9 mouse cellular contexts compared by ENCODE assay signal in genomic region chr10:89344132-89344490, GRCm38 (mm10). TPM values are rescaled to one million over a fixed set of nuclear protein-coding genes. Genes with fewer than 3 reads are reported as not detected.
DNase-seq lines count a peak whose midpoint lies in the region; ATAC-seq and TF ChIP-seq lines count a peak whose summit lies in the region.
"Had no signal": no experiment of that assay in that cellular context is flagged by ENCODE, and none has a peak within 500 bp of the region (broad histone marks: within the 10 kb centered on the region; RNA-seq: fewer than 3 reads in every experiment).

No protein-coding gene starts in this region.

- TF ChIP-seq CTCF in layer of hippocampus, adult 2 months (conservative IDR thresholded peaks at IDR 0.05), result no peak

- H3K9me3 ChIP-seq in forebrain, embryonic 10.5 days, result no peaks in the 10 kb centered on the region
- no peaks in the 10 kb centered on the region for H3K9me3 ChIP-seq in intestine, embryonic 15.5 days
- no peaks in the 10 kb centered on the region for H3K9me3 ChIP-seq in neural tube, embryonic 12.5 days

- no peaks in the 10 kb centered on the region for H3K36me3 ChIP-seq in forebrain, embryonic 10.5 days (replicated peaks)
- H3K36me3 ChIP-seq in intestine, embryonic 15.5 days, result no peaks in the 10 kb centered on the region
- no peaks in the 10 kb centered on the region for H3K36me3 ChIP-seq in neural tube, embryonic 12.5 days

- no peak for ATAC-seq in intestine, embryonic 15.5 days
- no peak; the same call in 1 of the 2 replicates for ATAC-seq in neural tube, embryonic 12.5 days (ENCODE audit: low FRiP score, low read depth)
- ATAC-seq: Patski had no signal

- no peak for DNase-seq in layer of hippocampus, adult 2 months (ENCODE audit: low spot score in 2 of 2)
- DNase-seq in layer of hippocampus, postnatal 10 days (ENCODE audit: low spot score in 2 of 2), result no peak
- DNase-seq in forebrain, embryonic 10.5 days (ENCODE audit: extremely low spot score, low spot score), result no peak
- no peak for DNase-seq in thymus, postnatal 25 days
- no peak for DNase-seq in testis, postnatal 10 days (ENCODE audit: low spot score)
- no peak for DNase-seq in urinary bladder, postnatal 14 days (ENCODE audit: low spot score)

- WGBS in forebrain, embryonic 10.5 days, result 24% methylated on average over 4 of the region's 4 CpGs
- WGBS in intestine, embryonic 15.5 days, result 13% methylated on average over 4 of the region's 4 CpGs
- 18% methylated on average over 4 of the region's 4 CpGs for WGBS in neural tube, embryonic 12.5 days

- H3K4me3 ChIP-seq in layer of hippocampus, adult 2 months, result peak overlapping the region; percentile 66
- H3K4me3 ChIP-seq in forebrain, embryonic 10.5 days, result peak overlapping the region; percentile 69
- H3K4me3 ChIP-seq in intestine, embryonic 15.5 days (replicated peaks), result peak overlapping the region; percentile 50
- peak overlapping the region; percentile 51 for H3K4me3 ChIP-seq in neural tube, embryonic 12.5 days

- H3K4me1 ChIP-seq in forebrain, embryonic 10.5 days, result peaks cover 12% of the 10 kb centered on the region
- peaks cover 3% of the 10 kb centered on the region; the same call in 1 of the 2 replicates for H3K4me1 ChIP-seq in intestine, embryonic 15.5 days (replicated peaks)
- H3K4me1 ChIP-seq in neural tube, embryonic 12.5 days, result peaks cover 8% of the 10 kb centered on the region; the same call in 1 of the 2 replicates

- H3K4me2 ChIP-seq in intestine, embryonic 15.5 days (replicated peaks), result peak overlapping the region; percentile 97
- H3K4me2 ChIP-seq in neural tube, embryonic 12.5 days (replicated peaks), result peak overlapping the region; percentile 96

- peaks cover 61% of the 10 kb centered on the region for H3K27me3 ChIP-seq in forebrain, embryonic 10.5 days (ENCODE audit: poor library complexity, severe bottlenecking)
- H3K27me3 ChIP-seq in intestine, embryonic 15.5 days (replicated peaks), result peaks cover 26% of the 10 kb centered on the region
- H3K27me3 ChIP-seq in neural tube, embryonic 12.5 days (replicated peaks), result peaks cover 35% of the 10 kb centered on the region

- H3K9ac ChIP-seq in intestine, embryonic 15.5 days, result peak overlapping the region; percentile 50; the same call in 1 of the 2 replicates
- peak overlapping the region; percentile 61 for H3K9ac ChIP-seq in neural tube, embryonic 12.5 days

- peak overlapping the region; percentile 71 for H3K27ac ChIP-seq in layer of hippocampus, adult 2 months
- no peak overlapping the region for H3K27ac ChIP-seq in forebrain, embryonic 10.5 days
- H3K27ac ChIP-seq in intestine, embryonic 15.5 days, result no peak overlapping the region
- H3K27ac ChIP-seq in neural tube, embryonic 12.5 days, result no peak overlapping the region

RNA-seq across cellular contexts. Expression of gene Ano4, which starts 0.5 kb away (rescaled TPM):
- total RNA-seq in layer of hippocampus, adult 2 months (2021), result 10 to 100 TPM; 17.5 to 19.7 TPM
- total RNA-seq in layer of hippocampus, postnatal 10 days (2021), result 10 to 100 TPM; 23.8 to 24.2 TPM
- polyA plus RNA-seq in forebrain, embryonic 10.5 days (2016; fragmentation: Nextera tagmentation; extraction: Ambion mirVana), result 0.22 and 0.41 TPM in 2 replicates
- polyA plus RNA-seq in intestine, embryonic 15.5 days (2015; fragmentation: Nextera tagmentation; extraction: Ambion mirVana), result 0.47 and 0.48 TPM in 2 replicates
- polyA plus RNA-seq in neural tube, embryonic 12.5 days (2016; fragmentation: Nextera tagmentation; extraction: Ambion mirVana), result 3.1 and 4.4 TPM in 2 replicates
- polyA plus RNA-seq: Patski had no signal
